12 mouse cellular contexts compared by ENCODE assay signal in genomic region chr8:122307836-122308235, GRCm38 (mm10). TPM values are rescaled to one million over a fixed set of nuclear protein-coding genes. Genes with fewer than 3 reads are reported as not detected.
DNase-seq lines count a peak whose midpoint lies in the region; ATAC-seq lines count a peak whose summit lies in the region.
"Had no signal": no experiment of that assay in that cellular context is flagged by ENCODE, and none has a peak within 500 bp of the region (broad histone marks: within the 10 kb centered on the region; RNA-seq: fewer than 3 reads in every experiment).

No protein-coding gene starts in this region.

- no peak overlapping the region for H3K4me3 ChIP-seq in heart, embryonic 11.5 days (ENCODE audit: low read depth, low read length)
- H3K4me3 ChIP-seq in forebrain, embryonic 15.5 days: no peak overlapping the region
- H3K4me3 ChIP-seq in liver, embryonic 16.5 days (ENCODE audit: low read depth, low read length): no peak overlapping the region; the same call in 1 of the 2 replicates
- H3K4me3 ChIP-seq: embryonic facial prominence, embryonic 12.5 days had no signal

- no peaks in the 10 kb centered on the region for H3K27me3 ChIP-seq in heart, embryonic 11.5 days (ENCODE audit: control insufficient read depth, insufficient read depth, low read length)
- no peaks in the 10 kb centered on the region for H3K27me3 ChIP-seq in forebrain, embryonic 15.5 days
- no peaks in the 10 kb centered on the region for H3K27me3 ChIP-seq in liver, embryonic 16.5 days (ENCODE audit: control insufficient read depth, insufficient read depth, low read depth, low read length)
- H3K27me3 ChIP-seq: embryonic facial prominence, embryonic 12.5 days; Patski had no signal

- H3K9me3 ChIP-seq in heart, embryonic 11.5 days (replicated peaks; ENCODE audit: control insufficient read depth, low read length): no peaks in the 10 kb centered on the region
- no peaks in the 10 kb centered on the region for H3K9me3 ChIP-seq in forebrain, embryonic 15.5 days
- no peaks in the 10 kb centered on the region for H3K9me3 ChIP-seq in liver, embryonic 16.5 days (replicated peaks; ENCODE audit: control insufficient read depth, low read length)
- H3K9me3 ChIP-seq: embryonic facial prominence, embryonic 12.5 days had no signal

- H3K4me2 ChIP-seq in heart, embryonic 11.5 days: no peak overlapping the region
- H3K4me2 ChIP-seq in forebrain, embryonic 15.5 days (replicated peaks): no peak overlapping the region
- H3K4me2 ChIP-seq in liver, embryonic 16.5 days (ENCODE audit: low read depth, low read length): no peak overlapping the region; the same call in none of the 2 replicates
- H3K4me2 ChIP-seq: embryonic facial prominence, embryonic 12.5 days had no signal

- peak overlapping the region; percentile 86; the same call in 1 of the 2 replicates for H3K27ac ChIP-seq in heart, embryonic 11.5 days (ENCODE audit: low read depth, low read length)
- H3K27ac ChIP-seq in forebrain, embryonic 15.5 days (replicated peaks): no peak overlapping the region; the same call in 1 of the 2 replicates
- H3K27ac ChIP-seq in liver, embryonic 16.5 days (ENCODE audit: low read length): peak overlapping the region; percentile 97
- H3K27ac ChIP-seq: embryonic facial prominence, embryonic 12.5 days had no signal

- H3K9ac ChIP-seq in heart, embryonic 11.5 days (ENCODE audit: low read depth, low read length): peak overlapping the region; percentile 12; the same call in 1 of the 2 replicates
- H3K9ac ChIP-seq in forebrain, embryonic 15.5 days (replicated peaks): no peak overlapping the region
- peak overlapping the region; percentile 68 for H3K9ac ChIP-seq in liver, embryonic 16.5 days (ENCODE audit: low read depth, low read length)
- H3K9ac ChIP-seq: embryonic facial prominence, embryonic 12.5 days had no signal

- no peak for DNase-seq in heart, adult 11 months
- peak; percentile 67 to 70 for DNase-seq in right cerebral cortex, postnatal 10 days (ENCODE audit: low spot score in 2 of 2)
- DNase-seq in right cerebral cortex, adult 18-20 months: no peak
- no peak for DNase-seq in spleen, adult 18-20 months
- DNase-seq in lung, postnatal 4 days: no peak
- DNase-seq: heart, postnatal 36 days; kidney, postnatal 10 days had no signal

- H3K4me1 ChIP-seq in heart, embryonic 11.5 days (ENCODE audit: control insufficient read depth, insufficient read depth, low read length): peaks cover 96% of the 10 kb centered on the region
- H3K4me1 ChIP-seq in forebrain, embryonic 15.5 days: peaks cover 9% of the 10 kb centered on the region
- peaks cover 100% of the 10 kb centered on the region for H3K4me1 ChIP-seq in liver, embryonic 16.5 days (ENCODE audit: control insufficient read depth, low read depth, low read length)

- peaks cover 11% of the 10 kb centered on the region for H3K36me3 ChIP-seq in heart, embryonic 11.5 days (ENCODE audit: control insufficient read depth, insufficient read depth, low read length)
- H3K36me3 ChIP-seq in forebrain, embryonic 15.5 days: no peaks in the 10 kb centered on the region
- peaks cover 44% of the 10 kb centered on the region for H3K36me3 ChIP-seq in liver, embryonic 16.5 days (ENCODE audit: control insufficient read depth, insufficient read depth)
- H3K36me3 ChIP-seq: embryonic facial prominence, embryonic 12.5 days had no signal

- WGBS in heart, embryonic 11.5 days (ENCODE audit: insufficient replicate concordance): 87% methylated on average over 8 of the region's 8 CpGs
- 55% methylated on average over 8 of the region's 8 CpGs for WGBS in forebrain, embryonic 15.5 days
- 75% methylated on average over 8 of the region's 8 CpGs for WGBS in liver, embryonic 16.5 days (ENCODE audit: insufficient replicate concordance)

- ATAC-seq in heart, embryonic 11.5 days (replicated peaks; ENCODE audit: insufficient number of reproducible peaks, low FRiP score, low TSS enrichment): no peak
- ATAC-seq in forebrain, embryonic 15.5 days (replicated peaks): peak; percentile 64
- ATAC-seq in liver, embryonic 16.5 days (ENCODE audit: low read depth): no peak
- ATAC-seq: Patski had no signal

RNA-seq across cellular contexts. Expression of gene Zfpm1, which starts 25.9 kb away (rescaled TPM):
- polyA plus RNA-seq in heart, embryonic 11.5 days (2014; fragmentation: Nextera tagmentation; extraction: Ambion mirVana): 6.9 and 7.9 TPM in 2 replicates
- polyA plus RNA-seq in forebrain, embryonic 15.5 days (2015; fragmentation: Nextera tagmentation; extraction: Ambion mirVana): 0.89 and 0.92 TPM in 2 replicates
- 6.8 and 8.1 TPM in 2 replicates for polyA plus RNA-seq in liver, embryonic 16.5 days (2015; fragmentation: Nextera tagmentation; extraction: Ambion mirVana)

RNA-seq across cellular contexts. Expression of gene Trhr2, which starts 52.7 kb away (rescaled TPM):
- polyA plus RNA-seq in heart, embryonic 11.5 days (2014; fragmentation: Nextera tagmentation; extraction: Ambion mirVana): not detected in 2 replicates
- polyA plus RNA-seq in forebrain, embryonic 15.5 days (2015; fragmentation: Nextera tagmentation; extraction: Ambion mirVana): not detected in 2 replicates
- polyA plus RNA-seq in liver, embryonic 16.5 days (2015; fragmentation: Nextera tagmentation; extraction: Ambion mirVana): not detected in 2 replicates

Comparison
In these comparisons a context has a peak if more than half of its experiments do, and no peak if none do; other contexts are left out.
1. DNase-seq: peak in right cerebral cortex, postnatal 10 days (2 of 2); none in heart, adult 11 months (single experiment), right cerebral cortex, adult 18-20 months (single experiment), spleen, adult 18-20 months (0 of 2) and lung, postnatal 4 days (0 of 2).